Mouse (Mus musculus) small intestine, adult 2 months (tissue): ENCODE results near the gene Hspa5.

Experiments used
- CTCF ChIP-seq: fragments of 200-500 bp; IDR thresholded peaks from 2 replicates; pipeline ENCODE4 v1.5.1; 2012; ENCODE audit warnings: low read depth, mild to moderate bottlenecking, control low read depth, inconsistent platforms, low read length, moderate library complexity, mixed read lengths; ENCODE audit not compliant: insufficient replicate concordance, insufficient read length; ENCODE audit errors: extremely low read depth
- POLR2A ChIP-seq: fragments of 200-500 bp; IDR thresholded peaks from 2 replicates; pipeline ENCODE4 v1.6.1; 2012; ENCODE audit warnings: low read depth, mild to moderate bottlenecking, control low read depth, inconsistent platforms, low read length, moderate library complexity

DNA sequence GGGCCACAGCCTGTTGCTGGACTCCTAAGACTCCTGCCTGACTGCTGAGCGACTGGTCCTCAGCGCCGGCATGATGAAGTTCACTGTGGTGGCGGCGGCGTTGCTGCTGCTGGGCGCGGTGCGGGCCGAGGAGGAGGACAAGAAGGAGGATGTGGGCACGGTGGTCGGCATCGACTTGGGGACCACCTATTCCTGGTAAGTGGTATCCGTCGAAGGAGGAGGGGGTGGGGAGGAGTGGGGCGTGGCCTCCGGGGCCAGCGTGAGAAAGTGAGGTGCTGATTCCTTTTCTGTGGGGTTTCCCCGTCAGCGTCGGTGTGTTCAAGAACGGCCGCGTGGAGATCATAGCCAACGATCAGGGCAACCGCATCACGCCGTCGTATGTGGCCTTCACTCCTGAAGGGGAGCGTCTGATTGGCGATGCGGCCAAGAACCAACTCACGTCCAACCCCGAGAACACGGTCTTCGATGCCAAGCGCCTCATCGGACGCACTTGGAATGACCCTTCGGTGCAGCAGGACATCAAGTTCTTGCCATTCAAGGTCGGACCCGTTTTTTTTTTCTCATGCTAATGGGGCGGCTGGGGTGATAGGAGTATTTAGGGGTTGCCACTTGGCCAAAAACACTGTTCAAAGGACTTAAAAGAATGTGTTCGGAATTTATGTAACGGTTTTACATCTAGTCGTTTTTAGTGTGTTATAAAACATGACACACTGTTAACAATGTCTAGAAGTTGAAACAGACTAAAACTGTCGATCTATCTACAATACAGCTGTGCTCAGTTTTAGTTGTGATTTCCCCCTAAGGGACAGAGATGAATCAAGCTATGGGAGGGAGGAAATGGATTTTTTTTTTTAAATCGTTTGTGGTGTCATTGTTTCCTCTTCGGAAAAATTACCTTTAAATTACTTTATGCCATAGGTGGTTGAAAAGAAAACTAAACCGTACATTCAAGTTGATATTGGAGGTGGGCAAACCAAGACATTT, 774 bp downstream of the Hspa5 start:
- TF ChIP-seq CTCF (no peak), POLR2A (no peak; the same call in 1 of the 2 replicates)
